Mouse (Mus musculus) kidney, embryonic 14.5 days (tissue): Measurements from ENCODE around the gene Csmd2. TPM values are rescaled to one million over a fixed set of nuclear protein-coding genes. Genes with fewer than 3 reads are reported as not detected.

Source experiments
- ATAC-seq: fragments of 200-750 bp; cut with Nextera tagmentation; 2 replicates; pipeline ENCODE4 v1.8.0; 2017; ENCODE audit warnings: moderate number of reproducible peaks, mild to moderate bottlenecking, moderate TSS enrichment, moderate library complexity; ENCODE audit not compliant: low FRiP score, low TSS enrichment
- H3K27ac ChIP-seq: fragments of 300-500 bp; sonication (generic); 2 replicates; pipeline ENCODE4 v1.5.1; 2014; ENCODE audit warnings: low read depth, mild to moderate bottlenecking, low read length, moderate library complexity, mixed read lengths
- H3K27me3 ChIP-seq: fragments of 300-500 bp; sonication (generic); 2 replicates; pipeline ENCODE4 v1.6.1; 2014; ENCODE audit warnings: mild to moderate bottlenecking, low read length; ENCODE audit not compliant: control insufficient read depth, insufficient read depth
- H3K36me3 ChIP-seq: fragments of 300-500 bp; sonication (generic); 2 replicates; pipeline ENCODE4 v1.6.1; 2014; ENCODE audit warnings: low read length, mixed read lengths; ENCODE audit not compliant: control insufficient read depth, insufficient read depth
- H3K4me1 ChIP-seq: fragments of 300-500 bp; sonication (generic); 2 replicates; pipeline ENCODE4 v1.6.1; 2014; ENCODE audit warnings: low read length, mixed read lengths; ENCODE audit not compliant: control insufficient read depth, insufficient read depth
- H3K4me2 ChIP-seq: fragments of 300-500 bp; sonication (generic); replicated peaks from 2 replicates; pipeline ENCODE4 v1.6.1; 2014; ENCODE audit warnings: low read depth, mild to moderate bottlenecking, low read length
- H3K4me3 ChIP-seq: fragments of 300-500 bp; sonication (generic); 2 replicates; pipeline ENCODE4 v1.5.1; 2014; ENCODE audit warnings: mild to moderate bottlenecking, low read length
- H3K9ac ChIP-seq: fragments of 300-500 bp; sonication (generic); 2 replicates; pipeline ENCODE4 v1.6.1; 2014; ENCODE audit warnings: low read depth, mild to moderate bottlenecking, low read length, moderate library complexity
- H3K9me3 ChIP-seq: fragments of 300-500 bp; sonication (generic); 2 replicates; pipeline ENCODE4 v1.6.1; 2016; ENCODE audit warnings: low read length; ENCODE audit not compliant: control insufficient read depth
- WGBS: fragments of 180-500 bp; shearing (Covaris S2); extraction: QIAGEN DNeasy Blood & Tissue Kit; methylation state at CpG from one replicate; pipeline ENCODE4 v1.1.7; 2014; 5-methylcytosine and 5-hydroxymethylcytosine counted together
- polyA plus RNA-seq: library from polyadenylated mRNA; unstranded; fragments of >200 nt; fragmentation: Nextera tagmentation; extraction: Ambion mirVana; gene quantifications from 2 replicates; pipeline ENCODE4 v1.2.1, GENCODE M21; 2014

The Csmd2 gene
- polyA plus RNA-seq, result 0.01 and 0.14 TPM in 2 replicates

GRCm38 (mm10) chr4:127987784-127988455 lies at the start of gene Csmd2:
TSS of gene Csmd2 (plus strand) at chr4:127987857.
- WGBS, result under 1% methylated on average over 40 of the region's 65 CpGs
- H3K4me1 ChIP-seq, result no peaks in the 10 kb centered on the region; the same call in 1 of the 2 replicates
- no peak for ATAC-seq
- peaks cover 64% of the 10 kb centered on the region for H3K27me3 ChIP-seq
- no peaks in the 10 kb centered on the region for H3K9me3 ChIP-seq
- peak within 1 kb of the TSS; percentile 31; the same call in 1 of the 2 replicates for H3K9ac ChIP-seq
- no peak within 1 kb of the TSS for H3K27ac ChIP-seq
- H3K36me3 ChIP-seq, result no peaks in the 10 kb centered on the region
- peak within 1 kb of the TSS; percentile 43 for H3K4me3 ChIP-seq
- peak within 1 kb of the TSS; percentile 81 for H3K4me2 ChIP-seq

DNA sequence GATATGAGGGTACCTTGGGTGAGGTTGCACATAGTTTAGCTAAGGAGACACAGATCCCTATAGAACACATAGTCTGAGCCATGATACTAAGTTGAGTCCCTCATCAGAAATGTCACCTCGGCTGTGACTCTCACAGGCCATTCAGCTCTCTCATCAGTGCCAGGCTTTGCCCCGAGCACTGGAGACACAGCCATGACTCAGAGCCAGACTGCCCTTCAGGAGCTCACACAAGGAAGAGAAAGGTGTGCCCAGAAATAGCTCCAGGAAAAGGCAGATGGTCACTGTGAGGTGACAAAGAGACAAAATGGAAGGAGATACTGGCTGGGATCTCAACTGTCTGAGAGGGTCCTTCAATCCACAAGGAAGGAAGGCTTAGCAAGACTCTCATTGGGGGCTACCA lies 40.0 kb upstream of the Csmd2 start:
- 76% methylated on average over 2 of the region's 2 CpGs for WGBS
- Histone ChIP-seq H3K36me3 (no peaks in the 10 kb centered on the region), H3K9ac (no peak overlapping the region), H3K27ac (no peak overlapping the region), H3K4me2 (no peak overlapping the region), H3K27me3 (no peaks in the 10 kb centered on the region), H3K9me3 (no peaks in the 10 kb centered on the region), H3K4me1 (no peaks in the 10 kb centered on the region), H3K4me3 (no peak overlapping the region)
- no peak for ATAC-seq

GRCm38 (mm10) chr4:127953006-127953710 lies 34.5 kb upstream of the Csmd2 start:
- no peaks in the 10 kb centered on the region for H3K9me3 ChIP-seq
- no peaks in the 10 kb centered on the region for H3K36me3 ChIP-seq
- 64% methylated on average over 10 of the region's 10 CpGs for WGBS
- no peak overlapping the region for H3K9ac ChIP-seq
- H3K4me2 ChIP-seq, result no peak overlapping the region
- no peak overlapping the region for H3K27ac ChIP-seq
- ATAC-seq, result no peak
- no peaks in the 10 kb centered on the region for H3K27me3 ChIP-seq
- no peak overlapping the region for H3K4me3 ChIP-seq
- no peaks in the 10 kb centered on the region for H3K4me1 ChIP-seq

- 15% methylated on average over 7 of the region's 7 CpGs for WGBS
- Histone ChIP-seq H3K9me3 (no peaks in the 10 kb centered on the region), H3K27ac (no peak overlapping the region), H3K9ac (no peak overlapping the region), H3K4me2 (no peak overlapping the region), H3K4me1 (no peaks in the 10 kb centered on the region), H3K36me3 (no peaks in the 10 kb centered on the region), H3K27me3 (peaks cover 27% of the 10 kb centered on the region), H3K4me3 (no peak overlapping the region)
- no peak for ATAC-seq
Measured at GRCm38 (mm10) chr4:127969101-127969500, 18.6 kb upstream of the Csmd2 start.

GRCm38 (mm10) chr4:127970018-127970421 lies 17.6 kb upstream of the Csmd2 start:
- 4% methylated on average over 7 of the region's 7 CpGs for WGBS
- Histone ChIP-seq H3K4me2 (no peak overlapping the region), H3K27me3 (peaks cover 27% of the 10 kb centered on the region)

DNA sequence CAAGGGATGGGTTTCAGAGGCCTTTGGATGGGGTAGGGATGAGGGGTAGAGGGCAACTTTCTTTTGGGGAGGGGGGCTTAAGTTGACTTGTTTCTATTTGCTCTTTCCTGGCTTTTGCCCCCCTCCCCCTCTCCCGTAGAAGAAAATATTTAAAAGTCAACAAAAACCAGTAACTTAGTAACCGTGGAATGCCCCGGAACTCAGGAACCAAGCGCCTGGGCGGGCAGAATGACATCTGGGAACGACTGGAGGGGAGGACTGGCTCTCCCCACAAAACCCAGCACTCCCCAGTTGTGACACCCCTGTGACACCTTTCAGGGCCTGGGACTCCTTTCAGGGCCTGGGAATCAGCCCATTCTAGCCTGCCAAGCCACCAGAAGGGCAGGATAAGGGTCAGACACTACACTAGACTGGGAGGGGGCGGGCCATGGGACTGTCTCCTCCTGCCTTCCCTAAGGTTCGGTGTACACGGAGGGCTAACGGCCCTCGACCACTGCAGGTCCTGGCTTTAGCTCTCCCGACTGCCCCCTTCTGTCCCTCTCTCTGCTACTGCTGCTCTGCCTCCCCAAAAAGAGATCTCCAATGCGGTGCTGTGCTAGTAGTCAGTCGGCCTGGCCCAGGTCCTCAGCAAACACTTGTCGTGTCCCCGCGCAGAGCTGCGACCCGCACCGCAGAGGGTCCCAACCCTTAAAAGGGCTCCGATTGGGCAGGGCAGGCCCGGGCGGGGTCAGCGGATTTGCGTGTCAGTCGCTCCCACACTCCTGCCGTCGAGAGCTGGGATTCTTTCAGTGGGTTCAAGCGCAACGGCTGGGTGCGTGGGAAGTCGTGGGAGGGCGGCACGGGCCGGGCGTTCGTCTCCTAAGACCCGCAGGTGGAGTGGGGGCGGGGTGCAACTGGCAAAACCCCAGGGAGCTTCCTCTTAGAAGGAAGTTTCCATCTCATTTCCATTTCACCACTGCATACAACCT lies 16.5 kb upstream of the Csmd2 start, which contains the start of gene CK137956:
Gene CK137956 (minus strand): TSS at position 51 of the 968 bp plus-strand sequence.
- Histone ChIP-seq H3K9me3 (no peaks in the 10 kb centered on the region), H3K4me3 (no peak within 1 kb of the TSS), H3K36me3 (no peaks in the 10 kb centered on the region), H3K4me2 (no peak within 1 kb of the TSS), H3K4me1 (no peaks in the 10 kb centered on the region), H3K9ac (no peak within 1 kb of the TSS), H3K27me3 (peaks cover 27% of the 10 kb centered on the region), H3K27ac (no peak within 1 kb of the TSS)
- ATAC-seq, result no peak
- 4% methylated on average over 38 of the region's 39 CpGs for WGBS

More at GRCm38 (mm10) chr4:127970018-127970421, 17.6 kb upstream of the Csmd2 start:
- no peak overlapping the region for H3K4me3 ChIP-seq
- no peaks in the 10 kb centered on the region for H3K9me3 ChIP-seq
- H3K27ac ChIP-seq, result no peak overlapping the region
- no peaks in the 10 kb centered on the region for H3K4me1 ChIP-seq
- ATAC-seq, result no peak
- H3K36me3 ChIP-seq, result no peaks in the 10 kb centered on the region
- H3K9ac ChIP-seq, result no peak overlapping the region

DNA sequence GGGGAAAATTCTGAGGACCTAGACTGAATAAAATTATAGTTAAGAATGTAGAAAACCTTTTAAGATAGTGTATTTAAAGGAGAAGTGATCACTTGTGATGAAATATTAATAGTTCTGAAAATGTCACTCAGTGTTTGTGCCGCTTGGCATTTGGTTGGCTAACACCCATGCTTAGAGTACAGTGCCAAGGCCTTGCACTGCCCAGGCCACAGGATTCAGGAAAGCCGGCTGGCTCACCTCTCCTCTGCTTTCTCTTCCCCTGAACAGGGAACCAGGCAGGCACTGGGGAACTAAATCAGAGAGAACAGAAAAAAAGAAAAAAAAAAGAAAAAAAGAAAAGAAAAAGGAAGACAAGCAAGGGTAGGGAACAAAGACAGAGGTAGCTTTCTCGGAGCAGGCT lies 14.7 kb upstream of the Csmd2 start:
- no peaks in the 10 kb centered on the region for H3K36me3 ChIP-seq
- H3K27me3 ChIP-seq, result peaks cover 27% of the 10 kb centered on the region
- no peak overlapping the region for H3K9ac ChIP-seq
- H3K4me3 ChIP-seq, result no peak overlapping the region
- H3K27ac ChIP-seq, result no peak overlapping the region
- 86% methylated on average over 3 of the region's 3 CpGs for WGBS
- no peaks in the 10 kb centered on the region for H3K4me1 ChIP-seq
- ATAC-seq, result no peak
- H3K4me2 ChIP-seq, result no peak overlapping the region
- H3K9me3 ChIP-seq, result no peaks in the 10 kb centered on the region

- Histone ChIP-seq H3K4me3 (no peak overlapping the region), H3K27ac (no peak overlapping the region), H3K27me3 (peaks cover 18% of the 10 kb centered on the region), H3K4me1 (no peaks in the 10 kb centered on the region), H3K9me3 (no peaks in the 10 kb centered on the region), H3K36me3 (no peaks in the 10 kb centered on the region), H3K4me2 (no peak overlapping the region), H3K9ac (no peak overlapping the region)
- 85% methylated on average over 6 of the region's 6 CpGs for WGBS
- no peak for ATAC-seq
Measured at GRCm38 (mm10) chr4:127981125-127981524, 6.5 kb upstream of the Csmd2 start.
